Mouse (Mus musculus): ENCODE measurements around the gene Ttll5.

The Ttll5 gene

GRCm38 (mm10) chr12:86017360-86017759, 192.9 kb downstream of the Ttll5 start:
- DNase-seq: no peak

- no peak for DNase-seq
Measured at GRCm38 (mm10) chr12:86021583-86021982, 197.1 kb downstream of the Ttll5 start.

- DNase-seq: no peak
Measured at GRCm38 (mm10) chr12:86022282-86022984, 198.0 kb downstream of the Ttll5 start.

GRCm38 (mm10) chr12:86023081-86023871, 198.8 kb downstream of the Ttll5 start:
- no peak for DNase-seq

- DNase-seq: no peak
Measured at GRCm38 (mm10) chr12:86024426-86024825, 200.0 kb downstream of the Ttll5 start.

GRCm38 (mm10) chr12:86025480-86025879, 201.0 kb downstream of the Ttll5 start:
- DNase-seq: no peak

- DNase-seq: no peak
Measured at GRCm38 (mm10) chr12:86027000-86027399, 202.5 kb downstream of the Ttll5 start.

GRCm38 (mm10) chr12:86027747-86028146, 203.3 kb downstream of the Ttll5 start:
- DNase-seq: no peak

GRCm38 (mm10) chr12:86030932-86031331, 206.5 kb downstream of the Ttll5 start:
- DNase-seq: no peak

- no peak for DNase-seq
Measured at GRCm38 (mm10) chr12:86035586-86035985, 211.1 kb downstream of the Ttll5 start.

- DNase-seq: no peak
Measured at GRCm38 (mm10) chr12:86036368-86037166, 212.1 kb downstream of the Ttll5 start.

- DNase-seq: no peak
Measured at GRCm38 (mm10) chr12:86037235-86037921, 212.9 kb downstream of the Ttll5 start.

- no peak for DNase-seq
Measured at GRCm38 (mm10) chr12:86039078-86039477, 214.6 kb downstream of the Ttll5 start.

GRCm38 (mm10) chr12:86039751-86040150, 215.3 kb downstream of the Ttll5 start:
- DNase-seq: no peak

GRCm38 (mm10) chr12:86046141-86046540, 221.7 kb downstream of the Ttll5 start:
- DNase-seq: no peak

- DNase-seq: no peak
Measured at GRCm38 (mm10) chr12:86046776-86047175, 222.3 kb downstream of the Ttll5 start.

- DNase-seq: no peak
Measured at GRCm38 (mm10) chr12:86047376-86047775, 222.9 kb downstream of the Ttll5 start.

- no peak for DNase-seq
Measured at GRCm38 (mm10) chr12:86049813-86050212, 225.4 kb downstream of the Ttll5 start.

GRCm38 (mm10) chr12:86051477-86051876, 227.0 kb downstream of the Ttll5 start:
- no peak for DNase-seq

GRCm38 (mm10) chr12:86055306-86055705, 230.8 kb downstream of the Ttll5 start:
- no peak for DNase-seq

- peak; percentile 91 for DNase-seq
Measured at GRCm38 (mm10) chr12:86056976-86057375, 232.5 kb downstream of the Ttll5 start.

- no peak for DNase-seq
Measured at GRCm38 (mm10) chr12:86057516-86057915, 233.1 kb downstream of the Ttll5 start.

- no peak for DNase-seq
Measured at GRCm38 (mm10) chr12:86059341-86059740, 234.9 kb downstream of the Ttll5 start.
